In the genomic region with DNA sequence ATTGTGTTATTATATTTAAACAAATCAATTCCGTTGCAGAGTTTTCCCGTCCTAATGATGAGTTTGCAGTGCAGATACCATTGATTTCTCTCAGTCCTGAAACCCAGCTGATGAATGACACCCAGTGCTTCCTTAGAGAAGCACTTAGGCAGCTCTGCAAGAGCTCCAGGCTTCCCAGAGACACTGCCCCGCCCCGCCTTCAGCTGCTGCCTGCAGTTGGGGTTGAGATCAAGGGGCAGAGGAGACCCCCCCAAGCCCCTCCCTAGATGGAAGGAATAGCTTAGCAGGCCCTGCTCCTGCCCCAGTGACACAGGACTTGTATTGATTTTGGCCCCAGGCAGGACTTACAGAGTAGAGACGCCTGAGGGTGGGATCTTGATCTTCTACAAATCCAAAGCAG, we compare ENCODE assay signal across 12 mouse cellular contexts. TPM values are rescaled to one million over a fixed set of nuclear protein-coding genes. Genes with fewer than 3 reads are reported as not detected.
DNase-seq lines count a peak whose midpoint lies in the region; ATAC-seq lines count a peak whose summit lies in the region.
"Had no signal": no experiment of that assay in that cellular context is flagged by ENCODE, and none has a peak within 500 bp of the region (broad histone marks: within the 10 kb centered on the region; RNA-seq: fewer than 3 reads in every experiment).

No protein-coding gene starts in this region.

- H3K4me2 ChIP-seq in kidney, embryonic 14.5 days (replicated peaks; ENCODE audit: low read depth, low read length), result no peak overlapping the region
- no peak overlapping the region for H3K4me2 ChIP-seq in forebrain, embryonic 13.5 days
- H3K4me2 ChIP-seq in hindbrain, embryonic 14.5 days (replicated peaks), result no peak overlapping the region
- H3K4me2 ChIP-seq in midbrain, embryonic 16.5 days (ENCODE audit: low read length), result no peak overlapping the region

- H3K4me3 ChIP-seq in kidney, embryonic 14.5 days (ENCODE audit: low read length), result no peak overlapping the region
- no peak overlapping the region for H3K4me3 ChIP-seq in forebrain, embryonic 13.5 days
- H3K4me3 ChIP-seq in hindbrain, embryonic 14.5 days (replicated peaks; ENCODE audit: low read length), result no peak overlapping the region
- H3K4me3 ChIP-seq in midbrain, embryonic 16.5 days (ENCODE audit: low read depth, low read length), result no peak overlapping the region
- H3K4me3 ChIP-seq: layer of hippocampus, adult 2 months had no signal

- H3K27ac ChIP-seq in kidney, embryonic 14.5 days (ENCODE audit: low read depth, low read length), result peak overlapping the region; percentile 49; the same call in 1 of the 2 replicates
- peak overlapping the region; percentile 75 for H3K27ac ChIP-seq in forebrain, embryonic 13.5 days
- peak overlapping the region; percentile 29; the same call in 1 of the 2 replicates for H3K27ac ChIP-seq in hindbrain, embryonic 14.5 days
- peak overlapping the region; percentile 39; the same call in 1 of the 2 replicates for H3K27ac ChIP-seq in midbrain, embryonic 16.5 days (ENCODE audit: low read length)
- H3K27ac ChIP-seq: layer of hippocampus, adult 2 months had no signal

- peaks cover 65% of the 10 kb centered on the region for H3K4me1 ChIP-seq in kidney, embryonic 14.5 days (ENCODE audit: control insufficient read depth, insufficient read depth, low read length)
- peaks cover 77% of the 10 kb centered on the region for H3K4me1 ChIP-seq in forebrain, embryonic 13.5 days
- H3K4me1 ChIP-seq in hindbrain, embryonic 14.5 days (replicated peaks; ENCODE audit: control insufficient read depth, insufficient read depth, low read length), result peaks cover 66% of the 10 kb centered on the region
- peaks cover 46% of the 10 kb centered on the region for H3K4me1 ChIP-seq in midbrain, embryonic 16.5 days (ENCODE audit: control insufficient read depth, insufficient read depth, low read length)

- WGBS in kidney, embryonic 14.5 days, result 27% methylated on average over 5 of the region's 5 CpGs
- WGBS in forebrain, embryonic 13.5 days, result 36% methylated on average over 5 of the region's 5 CpGs
- 33% methylated on average over 5 of the region's 5 CpGs for WGBS in hindbrain, embryonic 14.5 days
- 25% methylated on average over 5 of the region's 5 CpGs for WGBS in midbrain, embryonic 16.5 days

- H3K9me3 ChIP-seq in kidney, embryonic 14.5 days (ENCODE audit: control insufficient read depth, low read length), result no peaks in the 10 kb centered on the region
- H3K9me3 ChIP-seq in forebrain, embryonic 13.5 days (replicated peaks), result no peaks in the 10 kb centered on the region
- no peaks in the 10 kb centered on the region for H3K9me3 ChIP-seq in hindbrain, embryonic 14.5 days (ENCODE audit: control insufficient read depth, low read length)
- H3K9me3 ChIP-seq in midbrain, embryonic 16.5 days (replicated peaks; ENCODE audit: control insufficient read depth, low read length, poor library complexity, severe bottlenecking), result no peaks in the 10 kb centered on the region

- no peaks in the 10 kb centered on the region for H3K27me3 ChIP-seq in kidney, embryonic 14.5 days (ENCODE audit: control insufficient read depth, insufficient read depth, low read length)
- H3K27me3 ChIP-seq in forebrain, embryonic 13.5 days, result no peaks in the 10 kb centered on the region
- H3K27me3 ChIP-seq in hindbrain, embryonic 14.5 days (ENCODE audit: control insufficient read depth, insufficient read depth, low read length), result no peaks in the 10 kb centered on the region
- no peaks in the 10 kb centered on the region for H3K27me3 ChIP-seq in midbrain, embryonic 16.5 days (ENCODE audit: control insufficient read depth, insufficient read depth, low read depth, low read length)

- peaks cover 18% of the 10 kb centered on the region; the same call in 1 of the 2 replicates for H3K36me3 ChIP-seq in kidney, embryonic 14.5 days (ENCODE audit: control insufficient read depth, insufficient read depth, low read length)
- H3K36me3 ChIP-seq in forebrain, embryonic 13.5 days (ENCODE audit: poor library complexity, severe bottlenecking), result peaks cover 57% of the 10 kb centered on the region
- H3K36me3 ChIP-seq in hindbrain, embryonic 14.5 days (replicated peaks; ENCODE audit: control insufficient read depth, insufficient read depth), result peaks cover 26% of the 10 kb centered on the region
- no peaks in the 10 kb centered on the region for H3K36me3 ChIP-seq in midbrain, embryonic 16.5 days (ENCODE audit: control insufficient read depth, insufficient read depth, low read length)
- H3K36me3 ChIP-seq: G1E had no signal

- no peak overlapping the region for H3K9ac ChIP-seq in kidney, embryonic 14.5 days (ENCODE audit: low read depth, low read length)
- H3K9ac ChIP-seq in forebrain, embryonic 13.5 days, result no peak overlapping the region
- H3K9ac ChIP-seq in hindbrain, embryonic 14.5 days, result no peak overlapping the region
- H3K9ac ChIP-seq in midbrain, embryonic 16.5 days (ENCODE audit: low read depth, low read length), result no peak overlapping the region

- ATAC-seq in kidney, embryonic 14.5 days (ENCODE audit: low FRiP score, low TSS enrichment), result no peak
- ATAC-seq in forebrain, embryonic 13.5 days, result no peak
- no peak for ATAC-seq in hindbrain, embryonic 14.5 days (ENCODE audit: low FRiP score)
- ATAC-seq in midbrain, embryonic 16.5 days, result no peak

- DNase-seq in kidney, adult 8-10 months, result no peak
- DNase-seq in hindbrain, embryonic 14.5 days (ENCODE audit: low spot score), result no peak
- no peak for DNase-seq in right cerebral cortex, adult 2 months (ENCODE audit: low spot score in 2 of 2)
- DNase-seq in embryo, embryonic 10.5 days (ENCODE audit: low spot score), result no peak
- DNase-seq: adrenal gland, adult 2 months; cerebellum, adult 8-10 months; spleen, adult 18-20 months had no signal

RNA-seq across cellular contexts. Expression of gene Zmiz1, which starts 53.0 kb away (rescaled TPM):
- polyA plus RNA-seq in kidney, embryonic 14.5 days (2014; fragmentation: Nextera tagmentation; extraction: Ambion mirVana), result 43.3 and 57.3 TPM in 2 replicates
- polyA plus RNA-seq in forebrain, embryonic 13.5 days (2015; fragmentation: Nextera tagmentation; extraction: Ambion mirVana), result 57.2 and 61.3 TPM in 2 replicates
- polyA plus RNA-seq in hindbrain, embryonic 14.5 days (2014; fragmentation: Nextera tagmentation; extraction: Ambion mirVana), result 70.0 and 70.6 TPM in 2 replicates
- polyA plus RNA-seq in midbrain, embryonic 16.5 days (2015; fragmentation: Nextera tagmentation; extraction: Ambion mirVana), result 54.2 and 58.0 TPM in 2 replicates
